Mouse (Mus musculus): ENCODE data around the gene Gatad2b. TPM values are rescaled to one million over a fixed set of nuclear protein-coding genes. Genes with fewer than 3 reads are reported as not detected.

Gatad2b gene
- polyA plus RNA-seq, 1 experiment, result 14.2 TPM

GRCm38 (mm10) chr3:90272170-90272569 is 20.8 kb upstream of the Gatad2b start:
- no peak for TF ChIP-seq CEBPB (IDR thresholded peaks at IDR 0.05; ENCODE audit: low read depth)
- no peak for TF ChIP-seq MYOG (IDR thresholded peaks at IDR 0.05; ENCODE audit: control insufficient read depth, extremely low read depth, insufficient read length)
- no peak for TF ChIP-seq MAX (IDR thresholded peaks at IDR 0.05)
- no peak for TF ChIP-seq FOSL1 (IDR thresholded peaks at IDR 0.05; ENCODE audit: insufficient read depth, low read length, poor library complexity, severe bottlenecking)
- TF ChIP-seq USF1 (IDR thresholded peaks at IDR 0.05; ENCODE audit: low read depth), result no peak
- TF ChIP-seq MYOD1 (IDR thresholded peaks at IDR 0.05; ENCODE audit: control insufficient read depth, insufficient read length, low read depth), result no peak
- TF ChIP-seq CTCF (IDR thresholded peaks at IDR 0.05; ENCODE audit: control insufficient read depth, insufficient read depth, insufficient read length), result no peak
- Histone ChIP-seq H3K36me3 (ENCODE audit: control insufficient read depth, insufficient read depth) (no peaks in the 10 kb centered on the region), H3ac (ENCODE audit: control insufficient read depth, insufficient read length, low read depth) (no peak overlapping the region)

GRCm38 (mm10) chr3:90273855-90274254 is 19.1 kb upstream of the Gatad2b start:
- H3K36me3 ChIP-seq (ENCODE audit: control insufficient read depth, insufficient read depth), result no peaks in the 10 kb centered on the region
- no peak overlapping the region for H3K4me3 ChIP-seq (ENCODE audit: insufficient read depth, poor library complexity, severe bottlenecking)

More at GRCm38 (mm10) chr3:90272170-90272569, 20.8 kb upstream of the Gatad2b start:
- H3K79me3 ChIP-seq (ENCODE audit: low read depth), result no peaks in the 10 kb centered on the region
- H3K27me3 ChIP-seq (ENCODE audit: control insufficient read depth, insufficient read depth, insufficient read length), result no peaks in the 10 kb centered on the region
- H3K79me2 ChIP-seq (ENCODE audit: control insufficient read depth, insufficient read depth), result no peaks in the 10 kb centered on the region
- no peak overlapping the region for H3K4me3 ChIP-seq (ENCODE audit: insufficient read depth, poor library complexity, severe bottlenecking)

GRCm38 (mm10) chr3:90275286-90275685 is 17.7 kb upstream of the Gatad2b start:
- no peak overlapping the region for H3ac ChIP-seq (ENCODE audit: control insufficient read depth, insufficient read length, low read depth)
- no peaks in the 10 kb centered on the region for H3K79me3 ChIP-seq (ENCODE audit: low read depth)
- no peaks in the 10 kb centered on the region for H3K79me2 ChIP-seq (ENCODE audit: control insufficient read depth, insufficient read depth)
- no peaks in the 10 kb centered on the region for H3K36me3 ChIP-seq (ENCODE audit: control insufficient read depth, insufficient read depth)
- H3K4me3 ChIP-seq (ENCODE audit: insufficient read depth, poor library complexity, severe bottlenecking), result no peak overlapping the region
- TF ChIP-seq MYOD1 (IDR thresholded peaks at IDR 0.05; ENCODE audit: control insufficient read depth, insufficient read length, low read depth) (no peak), CEBPB (IDR thresholded peaks at IDR 0.05; ENCODE audit: low read depth) (no peak), FOSL1 (IDR thresholded peaks at IDR 0.05; ENCODE audit: insufficient read depth, low read length, poor library complexity, severe bottlenecking) (no peak)
- H3K27me3 ChIP-seq (ENCODE audit: control insufficient read depth, insufficient read depth, insufficient read length), result no peaks in the 10 kb centered on the region

More at GRCm38 (mm10) chr3:90273855-90274254, 19.1 kb upstream of the Gatad2b start:
- no peak overlapping the region for H3ac ChIP-seq (ENCODE audit: control insufficient read depth, insufficient read length, low read depth)
- no peak for TF ChIP-seq MAX (IDR thresholded peaks at IDR 0.05)
- no peak for TF ChIP-seq CTCF (IDR thresholded peaks at IDR 0.05; ENCODE audit: control insufficient read depth, insufficient read depth, insufficient read length)
- TF ChIP-seq MYOD1 (IDR thresholded peaks at IDR 0.05; ENCODE audit: control insufficient read depth, insufficient read length, low read depth), result no peak
- no peak for TF ChIP-seq CEBPB (IDR thresholded peaks at IDR 0.05; ENCODE audit: low read depth)
- TF ChIP-seq FOSL1 (IDR thresholded peaks at IDR 0.05; ENCODE audit: insufficient read depth, low read length, poor library complexity, severe bottlenecking), result no peak
- TF ChIP-seq USF1 (IDR thresholded peaks at IDR 0.05; ENCODE audit: low read depth), result no peak
- TF ChIP-seq MYOG (IDR thresholded peaks at IDR 0.05; ENCODE audit: control insufficient read depth, extremely low read depth, insufficient read length), result no peak
- no peaks in the 10 kb centered on the region for H3K27me3 ChIP-seq (ENCODE audit: control insufficient read depth, insufficient read depth, insufficient read length)
- H3K79me3 ChIP-seq (ENCODE audit: low read depth), result no peaks in the 10 kb centered on the region
- no peaks in the 10 kb centered on the region for H3K79me2 ChIP-seq (ENCODE audit: control insufficient read depth, insufficient read depth)

- Histone ChIP-seq H3K79me3 (ENCODE audit: low read depth) (no peaks in the 10 kb centered on the region), H3K36me3 (ENCODE audit: control insufficient read depth, insufficient read depth) (no peaks in the 10 kb centered on the region), H3K27me3 (ENCODE audit: control insufficient read depth, insufficient read depth, insufficient read length) (no peaks in the 10 kb centered on the region), H3K4me3 (ENCODE audit: insufficient read depth, poor library complexity, severe bottlenecking) (no peak overlapping the region), H3K79me2 (ENCODE audit: control insufficient read depth, insufficient read depth) (no peaks in the 10 kb centered on the region), H3ac (ENCODE audit: control insufficient read depth, insufficient read length, low read depth) (no peak overlapping the region)
- no peak for TF ChIP-seq CTCF (IDR thresholded peaks at IDR 0.05; ENCODE audit: control insufficient read depth, insufficient read depth, insufficient read length)
These were observed 16.1 kb upstream of the Gatad2b start for GRCm38 (mm10) chr3:90276858-90277257.

- H3K79me2 ChIP-seq (ENCODE audit: control insufficient read depth, insufficient read depth), result no peaks in the 10 kb centered on the region
- TF ChIP-seq CEBPB (IDR thresholded peaks at IDR 0.05; ENCODE audit: low read depth) (no peak), MAX (IDR thresholded peaks at IDR 0.05) (no peak), USF1 (IDR thresholded peaks at IDR 0.05; ENCODE audit: low read depth) (no peak), CTCF (IDR thresholded peaks at IDR 0.05; ENCODE audit: control insufficient read depth, insufficient read depth, insufficient read length) (no peak), FOSL1 (IDR thresholded peaks at IDR 0.05; ENCODE audit: insufficient read depth, low read length, poor library complexity, severe bottlenecking) (no peak), MYOG (IDR thresholded peaks at IDR 0.05; ENCODE audit: control insufficient read depth, extremely low read depth, insufficient read length) (no peak), MYOD1 (IDR thresholded peaks at IDR 0.05; ENCODE audit: control insufficient read depth, insufficient read length, low read depth) (no peak)
- no peaks in the 10 kb centered on the region for H3K36me3 ChIP-seq (ENCODE audit: control insufficient read depth, insufficient read depth)
These were observed 15.2 kb upstream of the Gatad2b start for GRCm38 (mm10) chr3:90277793-90278192.

GRCm38 (mm10) chr3:90278211-90278610 is 14.8 kb upstream of the Gatad2b start:
- Histone ChIP-seq H3K27me3 (ENCODE audit: control insufficient read depth, insufficient read depth, insufficient read length) (no peaks in the 10 kb centered on the region), H3K79me3 (ENCODE audit: low read depth) (no peaks in the 10 kb centered on the region), H3ac (ENCODE audit: control insufficient read depth, insufficient read length, low read depth) (no peak overlapping the region), H3K36me3 (ENCODE audit: control insufficient read depth, insufficient read depth) (no peaks in the 10 kb centered on the region), H3K79me2 (ENCODE audit: control insufficient read depth, insufficient read depth) (no peaks in the 10 kb centered on the region), H3K4me3 (ENCODE audit: insufficient read depth, poor library complexity, severe bottlenecking) (no peak overlapping the region)
- TF ChIP-seq MAX (IDR thresholded peaks at IDR 0.05), result no peak
- no peak for TF ChIP-seq MYOG (IDR thresholded peaks at IDR 0.05; ENCODE audit: control insufficient read depth, extremely low read depth, insufficient read length)
- no peak for TF ChIP-seq CTCF (IDR thresholded peaks at IDR 0.05; ENCODE audit: control insufficient read depth, insufficient read depth, insufficient read length)
- TF ChIP-seq MYOD1 (IDR thresholded peaks at IDR 0.05; ENCODE audit: control insufficient read depth, insufficient read length, low read depth), result no peak
- no peak for TF ChIP-seq FOSL1 (IDR thresholded peaks at IDR 0.05; ENCODE audit: insufficient read depth, low read length, poor library complexity, severe bottlenecking)
- no peak for TF ChIP-seq USF1 (IDR thresholded peaks at IDR 0.05; ENCODE audit: low read depth)
- TF ChIP-seq CEBPB (IDR thresholded peaks at IDR 0.05; ENCODE audit: low read depth), result no peak

More at GRCm38 (mm10) chr3:90277793-90278192, 15.2 kb upstream of the Gatad2b start:
- Histone ChIP-seq H3K79me3 (ENCODE audit: low read depth) (no peaks in the 10 kb centered on the region), H3K27me3 (ENCODE audit: control insufficient read depth, insufficient read depth, insufficient read length) (no peaks in the 10 kb centered on the region), H3ac (ENCODE audit: control insufficient read depth, insufficient read length, low read depth) (no peak overlapping the region), H3K4me3 (ENCODE audit: insufficient read depth, poor library complexity, severe bottlenecking) (no peak overlapping the region)

Measured in C2C12 (cell line).